Mouse (Mus musculus): ENCODE measurements around the gene Msh5. TPM values are rescaled to one million over a fixed set of nuclear protein-coding genes. Genes with fewer than 3 reads are reported as not detected.
A peak's percentile ranks its signal among the peaks of the same experiment; 100 is the strongest.
"Not testable (repeated sequence)": the region's sequence is repeated elsewhere in the genome, so short reads cannot be mapped to it uniquely, and the experiment has no call there.

The Msh5 gene
- total RNA-seq, 1 experiment: 2.7 TPM

- in situ Hi-C loops (cut with MboI; ENCODE audit: low sequenced_read_pairs in 2 of 2, unreplicated experiment in 2 of 2): loop anchor here in 1 of 2 experiments (25.0 kb wide), 1 partner anchor 105 kb away; the partner anchor contains the start of genes Csnk2b, Gpank1, Ly6g5b and Ly6g5c
- no peak overlapping the region for H3K27ac ChIP-seq (ENCODE audit: insufficient read depth, low read depth, low read length, poor library complexity, severe bottlenecking)
These were observed 39.1 kb downstream of the Msh5 start for GRCm38 (mm10) chr17:35007387-35007991.

GRCm38 (mm10) chr17:35005902-35006301, 40.6 kb downstream of the Msh5 start:
- not testable (repeated sequence) for H3K27ac ChIP-seq (ENCODE audit: insufficient read depth, low read depth, low read length, poor library complexity, severe bottlenecking); H3K9ac ChIP-seq (ENCODE audit: insufficient read depth, low read depth, low read length, poor library complexity, severe bottlenecking); DNase-seq (ENCODE audit: low read depth, low spot score); H3K9me3 ChIP-seq (ENCODE audit: control insufficient read depth, insufficient read depth, low read depth, low read length); H3K4me3 ChIP-seq (ENCODE audit: insufficient read depth in 1 of 2, low read depth in 1 of 2, low read length in 2 of 2, poor library complexity in 1 of 2, severe bottlenecking in 1 of 2)
- Histone ChIP-seq H3K4me1 (ENCODE audit: control insufficient read depth in 2 of 2, insufficient read depth in 2 of 2, low read length in 2 of 2, poor library complexity in 1 of 2) (peaks cover 10 to 13% of the 10 kb centered on the region in 2 experiments), H3K36me3 (ENCODE audit: control insufficient read depth, insufficient read depth, low read length, poor library complexity, severe bottlenecking) (peaks cover 51% of the 10 kb centered on the region)
- in situ Hi-C loops (cut with MboI; ENCODE audit: low sequenced_read_pairs in 2 of 2, unreplicated experiment in 2 of 2): loop anchor here in 1 of 2 experiments (25.0 kb wide), 1 partner anchor 106 kb away; the partner anchor contains the start of genes Csnk2b, Gpank1, Ly6g5b and Ly6g5c
- TF ChIP-seq ZNF384 (IDR thresholded peaks at IDR 0.05; ENCODE audit: low read depth, low read length): peak; percentile 66

More at GRCm38 (mm10) chr17:35007387-35007991, 39.1 kb downstream of the Msh5 start:
- H3K9ac ChIP-seq (ENCODE audit: insufficient read depth, low read depth, low read length, poor library complexity, severe bottlenecking): no peak overlapping the region
- peaks cover 66% of the 10 kb centered on the region for H3K36me3 ChIP-seq (ENCODE audit: control insufficient read depth, insufficient read depth, low read length, poor library complexity, severe bottlenecking)
- DNase-seq (ENCODE audit: low read depth, low spot score): no peak
- TF ChIP-seq MAFK (IDR thresholded peaks at IDR 0.05; ENCODE audit: insufficient read depth, low read depth, low read length): no peak
- H3K4me1 ChIP-seq (ENCODE audit: control insufficient read depth in 2 of 2, insufficient read depth in 2 of 2, low read length in 2 of 2, poor library complexity in 1 of 2): peaks cover 7 to 13% of the 10 kb centered on the region in 2 experiments
- H3K4me3 ChIP-seq (ENCODE audit: insufficient read depth in 1 of 2, low read depth in 1 of 2, low read length in 2 of 2, poor library complexity in 1 of 2, severe bottlenecking in 1 of 2): no peak overlapping the region
- H3K9me3 ChIP-seq (ENCODE audit: control insufficient read depth, insufficient read depth, low read depth, low read length): no peaks in the 10 kb centered on the region

- peaks cover 10 to 13% of the 10 kb centered on the region in 2 experiments for H3K4me1 ChIP-seq (ENCODE audit: control insufficient read depth in 2 of 2, insufficient read depth in 2 of 2, low read length in 2 of 2, poor library complexity in 1 of 2)
- H3K9me3 ChIP-seq (ENCODE audit: control insufficient read depth, insufficient read depth, low read depth, low read length): no peaks in the 10 kb centered on the region
- H3K9ac ChIP-seq (ENCODE audit: insufficient read depth, low read depth, low read length, poor library complexity, severe bottlenecking): no peak overlapping the region
- no peak overlapping the region for H3K27ac ChIP-seq (ENCODE audit: insufficient read depth, low read depth, low read length, poor library complexity, severe bottlenecking)
- no peak overlapping the region for H3K4me3 ChIP-seq (ENCODE audit: insufficient read depth in 1 of 2, low read depth in 1 of 2, low read length in 2 of 2, poor library complexity in 1 of 2, severe bottlenecking in 1 of 2)
- H3K36me3 ChIP-seq (ENCODE audit: control insufficient read depth, insufficient read depth, low read length, poor library complexity, severe bottlenecking): peaks cover 43% of the 10 kb centered on the region
- in situ Hi-C loops (cut with MboI; ENCODE audit: low sequenced_read_pairs in 2 of 2, unreplicated experiment in 2 of 2): loop anchor here in 1 of 2 experiments (25.0 kb wide), 1 partner anchor 107 kb away; the partner anchor contains the start of genes Csnk2b, Gpank1, Ly6g5b and Ly6g5c
- TF ChIP-seq MAFK (IDR thresholded peaks at IDR 0.05; ENCODE audit: insufficient read depth, low read depth, low read length): no peak
- no peak for TF ChIP-seq ZNF384 (IDR thresholded peaks at IDR 0.05; ENCODE audit: low read depth, low read length)
- no peak for TF ChIP-seq HCFC1 (IDR thresholded peaks at IDR 0.05; ENCODE audit: borderline replicate concordance, insufficient read depth, low read length)
- no peak for TF ChIP-seq CHD2 (IDR thresholded peaks at IDR 0.05; ENCODE audit: low read depth, low read length)
- no peak for TF ChIP-seq ZC3H11A (IDR thresholded peaks at IDR 0.05; ENCODE audit: borderline replicate concordance, low read depth, low read length)
- no peak for DNase-seq (ENCODE audit: low read depth, low spot score)
These were observed 41.4 kb downstream of the Msh5 start for GRCm38 (mm10) chr17:35005158-35005557.

GRCm38 (mm10) chr17:35004075-35004717, 42.3 kb downstream of the Msh5 start:
- Histone ChIP-seq H3K9ac (ENCODE audit: insufficient read depth, low read depth, low read length, poor library complexity, severe bottlenecking) (no peak overlapping the region; the same call in 1 of the 2 replicates), H3K27ac (ENCODE audit: insufficient read depth, low read depth, low read length, poor library complexity, severe bottlenecking) (no peak overlapping the region), H3K36me3 (ENCODE audit: control insufficient read depth, insufficient read depth, low read length, poor library complexity, severe bottlenecking) (peaks cover 37% of the 10 kb centered on the region), H3K4me1 (ENCODE audit: control insufficient read depth in 2 of 2, insufficient read depth in 2 of 2, low read length in 2 of 2, poor library complexity in 1 of 2) (peaks cover 10 to 15% of the 10 kb centered on the region in 2 experiments), H3K4me3 (ENCODE audit: insufficient read depth in 1 of 2, low read depth in 1 of 2, low read length in 2 of 2, poor library complexity in 1 of 2, severe bottlenecking in 1 of 2) (no peak overlapping the region), H3K9me3 (ENCODE audit: control insufficient read depth, insufficient read depth, low read depth, low read length) (no peaks in the 10 kb centered on the region)
- no peak for DNase-seq (ENCODE audit: low read depth, low spot score)
- TF ChIP-seq CHD2 (IDR thresholded peaks at IDR 0.05; ENCODE audit: low read depth, low read length) (no peak), HCFC1 (IDR thresholded peaks at IDR 0.05; ENCODE audit: borderline replicate concordance, insufficient read depth, low read length) (no peak), MAFK (IDR thresholded peaks at IDR 0.05; ENCODE audit: insufficient read depth, low read depth, low read length) (no peak), ZC3H11A (IDR thresholded peaks at IDR 0.05; ENCODE audit: borderline replicate concordance, low read depth, low read length) (no peak), ZNF384 (IDR thresholded peaks at IDR 0.05; ENCODE audit: low read depth, low read length) (no peak)
- in situ Hi-C loops (cut with MboI; ENCODE audit: low sequenced_read_pairs in 2 of 2, unreplicated experiment in 2 of 2): loop anchor here in 1 of 2 experiments (25.0 kb wide), 1 partner anchor 108 kb away; the partner anchor contains the start of genes Csnk2b, Gpank1, Ly6g5b and Ly6g5c
